Mouse (Mus musculus): ENCODE measurements around the gene Ctbp2.

Gene Ctbp2

DNA sequence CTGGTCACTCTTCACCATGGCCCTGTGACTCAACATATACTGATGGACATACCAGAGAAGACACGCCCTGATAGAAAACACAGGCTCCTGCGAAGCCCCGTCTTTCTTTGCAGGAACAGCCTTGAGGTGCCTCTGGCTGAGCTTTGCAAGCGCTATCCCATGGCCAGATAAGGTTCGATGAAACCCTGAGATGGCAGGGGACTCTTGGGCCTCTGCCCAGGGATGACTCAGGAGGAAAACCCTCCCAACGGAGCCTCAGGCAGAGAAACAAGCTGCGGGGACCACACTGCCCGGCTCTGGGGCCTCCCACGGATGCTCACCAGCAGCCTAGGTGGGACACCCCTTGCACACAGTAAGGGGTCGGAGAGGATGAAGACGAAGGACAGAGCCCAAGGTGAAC lies 116.8 kb downstream of the Ctbp2 start:
- DNase-seq (ENCODE audit: low spot score in 2 of 2), result no peak

DNA sequence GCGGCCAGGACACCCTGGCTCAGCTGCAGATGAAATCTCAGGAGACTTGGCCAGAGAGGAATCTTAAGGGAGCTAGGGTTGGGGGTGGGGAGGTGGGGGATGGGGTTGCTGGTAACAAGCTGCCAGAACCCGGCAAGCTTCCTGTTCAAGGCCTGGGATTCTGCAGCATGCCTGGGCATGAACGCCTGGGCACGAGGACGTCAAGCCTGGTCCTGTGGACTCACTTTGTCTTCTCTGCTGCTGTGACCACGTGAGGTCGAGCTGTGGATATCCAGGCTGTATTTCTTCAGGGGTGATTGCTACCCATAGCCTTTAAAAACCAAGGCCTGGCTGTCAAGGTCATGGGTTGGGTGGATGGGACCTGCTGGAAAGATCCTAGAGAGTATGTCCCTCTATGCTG lies 118.4 kb downstream of the Ctbp2 start:
- no peak for DNase-seq (ENCODE audit: low spot score in 2 of 2)

DNA sequence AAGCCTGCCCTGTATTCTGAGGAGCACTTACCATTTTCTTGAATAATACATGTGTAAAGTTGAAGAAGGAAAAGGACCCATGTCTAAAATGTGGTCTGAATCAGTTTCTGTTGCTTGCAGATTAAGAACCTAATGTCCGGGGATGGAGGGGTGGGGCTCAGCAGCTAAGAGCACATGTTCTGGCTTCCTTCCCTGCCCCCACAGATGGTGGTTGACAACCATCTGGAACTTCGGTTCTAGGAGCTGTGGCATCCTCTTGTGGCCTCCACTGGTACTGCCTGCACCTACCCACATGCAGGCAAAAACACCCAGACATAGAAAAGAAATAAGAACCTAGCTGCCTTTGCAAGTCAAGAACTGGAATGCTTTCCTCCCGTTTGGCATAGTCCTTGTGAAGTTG lies 120.7 kb downstream of the Ctbp2 start:
- DNase-seq (ENCODE audit: low spot score in 2 of 2), result peak; percentile 46 to 63

DNA sequence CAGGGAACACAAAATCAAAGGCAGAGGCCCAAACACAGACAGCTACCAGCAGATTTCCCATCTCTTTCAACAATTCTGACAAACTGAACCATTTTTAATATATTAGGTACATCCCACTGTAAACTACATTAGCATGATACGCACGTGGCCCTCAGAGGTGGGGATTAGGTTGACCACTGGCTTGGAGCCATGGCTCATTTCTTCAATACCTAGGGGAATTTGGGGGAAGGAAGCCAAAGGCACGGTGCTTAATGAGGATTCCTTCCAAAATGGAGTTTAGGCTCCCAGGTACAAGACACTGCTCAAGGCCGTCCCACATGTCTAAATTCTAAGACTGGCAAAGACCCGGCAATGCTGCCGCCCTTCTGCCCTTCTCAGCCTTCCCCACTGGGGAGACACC lies 121.9 kb downstream of the Ctbp2 start:
- no peak for DNase-seq (ENCODE audit: low spot score in 2 of 2)

DNA sequence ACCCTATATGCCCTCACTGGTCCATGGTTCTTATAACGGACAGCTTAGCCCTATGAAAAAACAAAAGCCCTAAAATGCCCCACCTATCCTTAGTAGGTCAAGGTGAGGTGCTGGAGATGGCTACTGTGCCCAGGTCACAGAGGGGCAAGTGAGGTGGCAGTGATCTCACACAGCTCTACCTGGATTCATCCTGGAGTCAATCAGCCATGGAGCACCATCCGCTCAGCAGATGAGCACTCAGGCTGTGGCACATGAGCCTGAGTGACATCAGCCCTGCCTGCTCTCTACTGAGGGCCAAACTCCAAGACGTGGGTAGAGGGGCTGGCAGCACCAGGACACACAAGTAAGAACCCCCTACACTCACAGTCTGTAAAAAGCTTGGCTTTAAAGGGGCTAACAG lies 122.8 kb downstream of the Ctbp2 start:
- no peak for DNase-seq (ENCODE audit: low spot score in 2 of 2)

DNA sequence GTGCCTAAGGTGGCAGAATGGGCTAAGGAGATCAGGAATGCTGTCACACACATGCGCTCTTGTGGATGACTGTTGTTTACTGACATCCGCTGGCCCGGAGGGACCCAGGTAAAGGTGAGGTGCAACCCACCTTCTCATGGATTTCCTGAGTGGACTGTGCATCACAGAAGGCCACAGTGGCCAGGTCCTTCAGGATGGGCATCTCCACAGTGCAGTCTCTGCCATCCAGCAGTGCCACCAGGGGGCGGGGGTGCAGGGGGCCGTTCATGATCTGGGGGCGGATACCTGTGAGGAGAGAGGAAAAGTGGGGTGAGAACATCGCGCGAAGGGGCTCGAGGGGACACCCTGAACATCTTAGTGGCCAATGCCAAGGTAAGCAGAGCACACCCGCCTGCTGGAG lies 125.1 kb downstream of the Ctbp2 start:
- no peak for DNase-seq (ENCODE audit: low spot score in 2 of 2)

DNA sequence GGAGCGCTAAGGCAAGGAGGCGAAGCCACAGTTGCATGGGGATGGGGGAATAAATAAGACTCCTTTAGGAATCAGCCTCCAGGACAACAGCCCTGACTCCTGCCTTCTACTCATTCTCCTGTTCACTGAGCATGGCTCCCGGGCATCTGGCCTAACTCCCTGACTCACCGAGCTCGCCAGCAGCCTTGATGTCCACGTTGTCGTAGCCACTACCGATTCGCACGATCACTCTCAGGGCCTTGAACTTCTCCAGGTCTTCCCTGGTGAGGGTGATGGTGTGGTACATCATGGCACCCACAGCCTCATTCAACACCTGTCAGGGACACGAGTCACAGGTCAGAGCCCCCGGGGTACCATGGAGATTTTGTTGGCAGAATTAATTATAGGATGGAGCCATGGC lies 125.5 kb downstream of the Ctbp2 start:
- no peak for DNase-seq (ENCODE audit: low spot score in 2 of 2)

DNA sequence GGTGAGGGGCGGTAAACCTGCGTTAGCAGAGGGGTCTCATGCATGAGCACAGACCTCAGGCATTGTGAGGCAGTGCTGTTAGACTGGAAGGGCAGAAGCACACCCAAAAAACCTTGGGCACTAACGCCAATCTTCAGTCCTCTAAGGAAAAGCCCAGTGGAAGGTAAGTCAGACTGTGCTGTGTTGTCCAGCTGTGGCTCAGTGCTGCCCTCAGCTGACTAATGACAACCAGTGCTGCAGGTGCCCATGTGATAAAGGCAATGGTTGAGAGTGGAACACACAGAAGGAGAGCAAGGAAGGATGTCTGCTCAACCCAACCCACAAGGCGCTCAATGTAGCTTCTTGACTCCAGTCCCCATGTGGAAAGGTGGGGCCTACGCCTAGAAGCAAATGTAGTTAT lies 127.8 kb downstream of the Ctbp2 start:
- DNase-seq (ENCODE audit: low spot score in 2 of 2), result no peak

DNA sequence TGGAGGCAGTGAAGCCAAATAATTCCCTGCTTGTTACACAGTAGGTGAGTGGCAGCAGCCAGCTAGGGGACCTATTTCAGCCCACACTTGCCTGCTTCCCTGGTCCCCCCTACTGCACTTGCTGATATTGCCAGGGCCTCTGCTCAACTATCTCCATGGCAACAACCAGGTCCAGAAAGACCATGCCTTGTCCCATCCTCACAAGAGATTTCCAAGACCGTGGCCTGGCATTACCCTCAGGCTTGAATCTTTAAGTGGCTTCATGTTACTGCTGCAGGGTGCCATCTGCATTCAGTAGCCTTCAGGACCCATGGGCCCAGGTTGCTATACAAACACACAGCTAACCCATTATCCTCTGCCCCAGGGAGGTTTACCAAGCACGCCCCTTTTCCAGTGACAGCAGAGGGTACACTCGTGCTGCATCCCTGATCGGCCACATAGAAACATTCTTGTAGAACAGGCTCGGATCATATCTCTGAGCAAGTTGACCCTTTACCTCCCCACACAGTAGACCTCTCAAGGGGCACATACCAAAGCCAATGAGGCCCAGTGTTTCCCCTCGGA lies 129.4 kb downstream of the Ctbp2 start:
- no peak for DNase-seq (ENCODE audit: low spot score in 2 of 2)

DNA sequence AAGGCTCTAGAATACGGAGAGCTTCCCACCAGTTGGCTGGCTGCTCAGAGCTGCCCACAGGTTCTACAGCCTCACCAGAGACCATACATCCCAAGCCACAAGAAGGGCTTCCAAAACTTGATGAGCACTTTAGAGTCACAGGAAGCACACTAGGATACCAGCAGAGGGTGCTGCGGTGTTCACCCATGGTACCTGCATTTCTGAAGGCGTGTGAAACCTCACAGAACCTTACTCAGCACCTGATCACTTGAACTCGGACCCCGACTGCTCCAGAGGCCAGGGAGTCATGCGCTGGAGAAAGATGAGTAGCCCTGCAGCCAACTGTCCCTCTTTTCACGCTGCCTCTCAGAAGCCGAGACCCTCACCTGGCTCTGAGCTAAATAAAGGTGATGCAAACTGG lies 130.0 kb downstream of the Ctbp2 start:
- DNase-seq (ENCODE audit: low spot score in 2 of 2), result no peak

DNA sequence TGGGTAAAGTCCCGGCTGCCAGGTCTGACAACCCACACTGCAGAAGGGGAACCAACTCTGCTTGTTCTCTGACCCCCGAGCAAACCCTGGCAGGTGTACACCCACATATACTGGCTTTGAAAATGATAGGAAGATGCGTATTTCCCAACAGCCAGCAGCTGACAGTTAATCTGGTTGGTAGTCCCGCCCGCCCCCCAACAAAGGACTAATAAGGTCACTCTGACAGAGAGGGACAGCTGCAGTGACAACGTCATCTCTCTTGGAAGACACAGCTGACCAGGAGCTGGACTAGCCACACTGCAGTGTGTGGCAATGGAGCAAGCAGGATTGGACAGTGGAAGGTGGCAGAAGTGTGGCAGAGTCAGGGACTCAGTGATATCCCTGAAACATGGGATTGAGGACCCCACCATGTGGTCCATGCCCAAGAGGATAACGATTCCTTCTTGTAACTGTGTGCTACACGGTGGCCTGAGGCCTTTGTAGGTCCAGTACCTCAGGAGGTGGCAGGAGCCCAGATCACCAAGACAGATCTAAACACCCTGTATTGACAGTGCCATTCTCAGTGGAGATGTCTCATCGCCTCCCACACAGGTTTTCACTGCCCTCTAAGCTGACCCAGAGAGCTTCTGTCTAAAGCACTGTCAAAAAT lies 131.1 kb downstream of the Ctbp2 start:
- no peak for DNase-seq (ENCODE audit: low spot score in 2 of 2)

DNA sequence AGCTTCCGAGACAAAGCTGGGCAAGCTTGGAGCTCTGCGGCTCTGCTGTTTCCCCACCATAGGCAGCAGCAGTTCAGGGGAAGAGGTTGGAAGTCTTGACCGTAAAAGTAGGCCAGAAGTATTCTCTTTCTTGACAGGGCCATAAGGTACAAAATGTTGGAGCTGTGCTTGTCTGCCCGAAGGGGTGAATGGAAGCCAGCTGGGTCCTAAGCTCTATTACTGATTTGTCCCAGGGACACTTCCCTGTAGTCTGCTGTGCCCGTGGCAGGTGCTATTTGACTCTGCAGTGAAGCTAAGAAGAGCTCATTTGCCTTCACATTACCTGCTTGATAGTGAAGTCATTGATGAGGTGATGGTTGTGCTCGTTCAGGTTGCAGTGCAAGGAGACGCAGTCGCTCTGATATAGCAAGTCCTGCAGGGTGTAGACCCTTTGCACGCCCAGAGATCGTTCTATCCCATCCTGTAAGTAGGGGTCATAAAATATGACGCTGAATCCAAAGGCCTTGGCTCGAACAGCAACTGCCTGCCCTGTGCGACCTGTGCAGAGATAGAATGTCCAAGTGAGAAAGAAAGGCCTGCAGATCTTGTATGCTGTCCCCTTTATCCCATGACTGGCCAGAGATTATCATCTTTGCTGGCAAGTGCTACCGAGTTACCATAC lies 132.8 kb downstream of the Ctbp2 start:
- no peak for DNase-seq (ENCODE audit: low spot score in 2 of 2)

DNA sequence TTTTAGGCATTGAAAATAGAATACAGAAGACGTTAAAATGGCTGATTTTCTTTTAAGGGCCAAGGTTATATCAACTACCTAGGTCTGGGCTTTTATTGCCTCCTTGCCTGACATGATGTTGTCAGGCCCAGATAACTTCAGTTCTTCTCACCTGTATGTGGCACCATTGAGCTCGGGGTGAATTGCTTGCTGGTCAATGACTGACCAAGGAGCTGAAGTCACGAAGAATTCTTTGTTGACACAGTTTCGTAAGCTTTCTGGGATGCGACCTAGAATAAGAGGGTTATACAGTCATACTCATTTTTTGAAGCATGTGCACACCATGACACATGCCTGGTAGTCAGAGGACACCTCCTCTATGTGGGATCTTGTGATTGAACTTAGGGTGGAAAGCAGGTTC lies 134.3 kb downstream of the Ctbp2 start:
- no peak for DNase-seq (ENCODE audit: low spot score in 2 of 2)

DNA sequence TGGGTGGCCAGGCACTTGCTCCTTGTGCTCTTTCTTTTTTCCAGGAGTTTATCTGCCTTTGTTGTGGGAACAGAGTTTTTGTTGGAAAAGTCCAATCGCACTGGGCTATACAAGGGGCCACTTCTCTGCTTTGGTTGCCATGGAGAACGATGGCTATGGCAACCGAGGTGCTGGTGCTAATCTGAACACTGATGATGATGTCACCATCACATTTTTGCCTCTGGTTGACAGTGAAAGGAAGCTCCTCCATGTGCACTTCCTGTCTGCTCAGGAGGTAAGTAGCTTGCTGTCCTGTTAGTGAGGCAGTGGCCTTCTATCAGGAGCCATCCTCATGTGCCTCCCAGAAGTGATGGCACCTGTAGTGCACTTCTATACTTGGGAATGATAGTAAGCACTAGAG lies 141.5 kb downstream of the Ctbp2 start:
- no peak for DNase-seq (ENCODE audit: low spot score in 2 of 2)

DNA sequence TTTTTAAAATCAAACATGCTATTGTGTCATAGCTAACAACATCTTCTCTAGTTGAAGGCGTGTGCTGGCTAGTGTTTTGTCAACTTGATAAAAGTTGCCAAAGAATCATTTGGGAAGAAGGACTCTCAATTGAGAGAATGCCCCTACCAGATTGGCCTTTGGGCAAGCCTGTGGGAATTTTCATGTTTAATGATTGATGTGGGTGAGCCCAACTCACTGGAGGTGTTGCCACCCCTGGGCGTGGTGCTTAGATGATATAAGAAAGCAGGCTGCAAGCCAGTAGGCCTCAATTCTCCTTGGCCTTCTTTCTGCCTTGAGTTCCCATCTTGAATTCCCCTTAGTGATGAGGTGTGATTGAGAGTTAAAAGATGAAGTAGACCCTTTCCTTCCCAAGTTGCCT lies 146.2 kb downstream of the Ctbp2 start:
- no peak for DNase-seq (ENCODE audit: low spot score in 2 of 2)

DNA sequence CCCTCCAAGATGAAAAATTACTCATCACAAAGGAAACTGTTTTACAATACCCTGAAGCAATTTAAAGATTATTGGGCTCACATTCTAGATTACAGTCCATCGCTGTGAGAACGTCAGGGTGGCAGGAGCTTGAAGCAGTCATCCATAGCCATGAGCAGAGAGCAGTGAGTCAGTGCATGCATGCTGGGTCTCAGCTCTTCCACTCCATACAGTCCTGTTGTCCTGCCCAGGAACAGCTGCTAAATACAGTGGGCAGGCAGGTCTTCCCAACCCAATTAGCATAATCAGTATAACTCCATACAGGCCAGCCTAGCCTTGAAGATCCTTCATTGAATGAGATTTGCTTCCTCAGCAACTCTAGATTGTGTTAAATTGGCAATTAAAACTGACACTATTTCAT lies 148.1 kb downstream of the Ctbp2 start:
- DNase-seq (ENCODE audit: low spot score in 2 of 2), result no peak

DNA sequence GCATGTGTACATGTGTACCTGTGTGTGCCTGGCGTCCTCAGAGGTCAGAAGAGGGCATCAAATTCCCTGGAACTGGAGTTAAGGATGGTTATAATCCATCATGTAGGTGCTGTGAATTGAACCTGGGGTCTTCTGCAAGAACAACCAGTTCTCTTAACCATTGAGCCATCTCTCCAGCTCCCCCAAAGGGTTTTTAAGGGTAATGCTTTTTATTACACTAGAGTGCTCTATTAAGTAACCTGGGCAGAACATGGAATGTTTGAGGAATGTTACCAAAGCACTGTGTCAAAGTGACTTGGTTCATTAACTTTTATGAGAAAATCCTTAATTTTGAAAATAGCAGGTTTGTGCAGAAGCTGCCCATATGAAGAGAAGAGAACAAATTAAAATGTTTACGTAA lies 152.1 kb downstream of the Ctbp2 start:
- no peak for DNase-seq (ENCODE audit: low spot score in 2 of 2)

DNA sequence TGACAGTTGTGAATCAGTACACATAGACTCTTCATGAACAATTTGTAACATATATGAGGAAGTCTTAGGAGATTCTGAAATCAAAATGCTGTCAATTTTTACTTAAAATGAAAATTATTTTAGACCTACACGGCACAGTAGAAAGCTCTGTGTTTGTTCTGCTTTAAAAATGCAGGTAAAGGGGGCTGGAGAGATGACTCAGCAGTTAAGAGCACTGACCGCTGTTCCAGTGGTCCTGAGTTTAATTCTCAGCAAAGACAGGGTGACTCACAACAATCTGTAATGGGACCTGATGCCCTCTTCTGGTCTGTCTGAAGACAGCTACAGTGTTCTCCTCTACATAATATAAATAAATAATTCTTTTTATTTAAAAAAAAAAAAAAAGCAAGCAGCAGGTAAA lies 158.4 kb downstream of the Ctbp2 start:
- no peak for DNase-seq (ENCODE audit: low spot score in 2 of 2)

DNA sequence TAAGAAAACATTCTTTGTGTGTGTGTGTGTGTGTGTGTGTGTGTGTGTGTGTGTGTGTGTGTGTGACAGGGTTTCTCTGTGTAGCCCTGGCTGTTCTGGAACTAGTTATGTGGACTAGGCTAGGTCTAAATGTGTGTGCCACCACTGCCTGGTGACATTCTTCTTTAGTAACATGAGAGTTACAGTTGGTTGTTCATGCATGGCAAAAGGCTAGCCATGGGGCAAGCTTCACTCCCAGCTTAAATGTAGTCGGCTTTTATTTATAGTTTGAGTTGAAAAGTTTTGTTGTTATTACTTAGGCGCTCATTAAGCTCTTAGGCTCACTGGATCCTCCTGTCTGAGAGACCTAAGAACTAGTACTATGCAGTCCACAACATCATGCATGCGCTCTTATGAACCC lies 159.8 kb downstream of the Ctbp2 start:
- DNase-seq (ENCODE audit: low spot score in 2 of 2), result no peak

DNA sequence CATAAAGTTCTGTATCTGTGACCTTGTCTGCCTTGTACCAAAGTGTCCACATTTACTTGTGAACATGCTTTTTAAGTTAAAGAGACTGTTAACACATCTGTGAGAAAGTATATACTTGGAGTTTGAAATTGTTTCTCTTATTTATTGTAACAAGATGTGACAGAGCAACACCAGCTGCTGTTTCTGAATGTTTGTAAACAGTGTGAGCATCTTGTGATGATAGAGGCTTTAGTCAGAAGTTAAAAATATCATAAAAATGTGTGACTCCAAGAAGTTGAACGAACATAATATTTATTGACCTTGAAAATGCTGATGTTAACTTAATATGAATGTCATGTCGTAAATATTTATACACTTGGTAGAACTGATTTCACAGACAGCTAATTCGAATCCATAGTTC lies 173.5 kb downstream of the Ctbp2 start:
- DNase-seq (ENCODE audit: low spot score in 2 of 2), result no peak

DNA sequence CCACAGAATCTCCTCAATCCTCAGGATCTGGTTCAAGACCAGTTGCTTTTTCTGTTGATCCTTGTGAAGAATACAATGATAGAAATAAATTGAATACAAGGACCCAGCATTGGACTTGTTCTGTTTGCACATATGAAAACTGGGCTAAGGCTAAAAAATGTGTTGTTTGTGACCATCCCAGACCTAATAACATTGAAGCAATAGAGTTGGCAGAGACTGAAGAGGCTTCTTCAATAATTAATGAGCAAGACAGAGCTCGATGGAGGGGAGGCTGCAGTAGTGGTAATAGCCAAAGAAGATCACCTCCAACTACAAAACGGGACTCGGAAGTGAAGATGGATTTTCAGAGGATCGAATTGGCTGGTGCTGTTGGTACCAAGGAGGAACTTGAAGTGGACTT lies 174.2 kb downstream of the Ctbp2 start:
- DNase-seq (ENCODE audit: low spot score in 2 of 2), result no peak

DNA sequence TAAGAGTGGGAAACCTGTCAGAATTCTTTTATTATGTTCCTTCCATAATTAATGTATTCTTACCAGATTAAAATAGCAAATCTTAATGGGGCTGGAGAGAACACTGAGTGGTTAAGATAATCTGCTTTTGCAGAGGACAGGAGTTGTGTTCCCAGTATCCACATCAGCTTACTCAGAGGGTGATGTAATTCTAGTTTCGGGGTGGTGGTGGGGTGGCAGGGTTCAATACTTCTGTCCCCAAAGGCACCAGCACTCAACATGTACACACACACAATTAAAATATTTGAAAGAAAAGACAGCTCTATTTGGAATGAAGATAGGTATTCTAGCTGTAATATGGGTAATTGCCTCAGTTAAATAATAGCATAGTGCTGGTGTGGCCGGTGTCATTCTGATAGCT lies 183.6 kb downstream of the Ctbp2 start:
- no peak for DNase-seq (ENCODE audit: low spot score in 2 of 2)

DNA sequence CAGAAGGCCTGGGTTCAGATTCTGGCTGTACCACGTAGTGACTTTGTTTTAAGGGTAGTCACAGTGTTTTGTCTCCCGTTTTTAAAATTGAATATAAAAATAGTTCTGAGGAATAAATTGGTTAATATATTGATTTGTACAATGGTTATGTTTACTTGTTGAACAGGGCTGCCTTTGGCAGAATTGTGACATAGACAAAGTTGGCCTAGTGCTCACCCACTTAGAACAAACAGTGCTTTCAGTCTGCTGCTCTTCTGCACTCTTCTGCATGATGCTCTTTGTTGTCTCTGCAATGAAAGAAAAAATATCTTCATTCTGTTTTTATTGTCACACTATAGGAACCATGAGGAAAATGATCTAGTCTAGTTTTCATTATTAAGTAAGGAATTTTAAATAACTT lies 185.0 kb downstream of the Ctbp2 start:
- DNase-seq (ENCODE audit: low spot score in 2 of 2), result no peak

Data from thymus, postnatal 10 days (tissue).